Mouse (Mus musculus): ENCODE data around the gene Tmem179b.

Tmem179b gene

DNA sequence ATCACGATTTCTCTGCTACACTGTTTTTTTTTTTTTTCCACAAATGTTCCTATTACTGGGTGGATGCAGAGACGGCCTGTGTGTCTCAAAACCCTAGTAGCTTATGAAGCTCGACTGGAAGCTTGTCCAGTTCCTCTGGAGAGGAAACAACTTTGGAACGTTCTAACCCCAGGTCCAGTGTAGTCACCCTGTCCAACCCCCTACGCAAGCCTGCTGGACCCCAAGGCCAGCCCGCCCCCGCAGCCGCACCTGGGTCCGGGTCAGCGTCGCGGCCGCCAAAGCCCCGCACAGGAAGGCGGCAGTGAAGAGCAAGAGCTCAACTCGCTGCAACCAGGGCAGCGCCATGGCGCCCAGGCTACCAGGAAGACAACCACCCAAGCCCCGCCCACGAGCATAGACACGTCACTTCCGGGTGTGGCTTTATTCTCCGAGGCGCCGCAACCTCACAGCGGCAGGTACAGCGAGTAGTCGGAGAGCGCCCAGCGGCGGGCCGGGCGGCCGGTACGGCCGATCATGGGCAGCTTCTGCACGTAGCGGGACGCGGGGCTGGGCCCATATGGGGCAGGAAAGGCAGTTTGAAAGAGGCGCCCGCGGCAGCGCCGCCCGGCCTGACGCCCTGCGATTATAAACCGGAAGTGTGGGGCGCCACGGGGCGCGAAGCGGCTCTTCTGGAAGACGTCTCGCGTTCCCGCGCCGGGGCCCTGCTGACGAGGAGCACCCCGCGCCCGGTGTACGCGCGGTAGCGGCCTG, at the start of gene Tmem179b:
Gene Tmem179b, minus strand, starts transcription at position 382 of the 750 bp plus-strand sequence.
- in situ Hi-C loops (cut with MboI; ENCODE audit: low pct_unique_long_range_greater_than_20kb in 1 of 2, low sequenced_read_pairs in 2 of 2, unreplicated experiment in 1 of 2): no loop called here

DNA sequence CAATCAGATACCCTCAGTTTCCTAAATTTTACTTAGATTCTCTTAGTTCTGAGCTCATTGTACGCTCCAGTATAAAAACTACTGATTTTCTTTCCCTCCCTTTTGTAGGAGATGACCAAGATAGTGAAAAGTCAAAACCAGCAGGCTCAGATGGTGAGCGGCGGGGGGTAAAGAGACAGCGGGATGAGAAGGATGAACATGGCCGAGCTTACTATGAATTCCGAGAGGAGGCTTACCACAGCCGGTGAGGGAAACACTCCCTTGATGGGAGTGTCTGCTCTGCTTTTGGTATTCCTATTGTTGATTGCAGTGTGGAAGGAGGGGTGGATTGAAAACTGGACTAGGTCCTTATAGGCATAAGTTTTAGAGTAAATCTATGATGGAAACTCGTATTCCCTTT, 48.4 kb upstream of the Tmem179b start:
- in situ Hi-C loops (cut with MboI; ENCODE audit: low pct_unique_long_range_greater_than_20kb in 1 of 2, low sequenced_read_pairs in 2 of 2, unreplicated experiment in 1 of 2): no loop called here

DNA sequence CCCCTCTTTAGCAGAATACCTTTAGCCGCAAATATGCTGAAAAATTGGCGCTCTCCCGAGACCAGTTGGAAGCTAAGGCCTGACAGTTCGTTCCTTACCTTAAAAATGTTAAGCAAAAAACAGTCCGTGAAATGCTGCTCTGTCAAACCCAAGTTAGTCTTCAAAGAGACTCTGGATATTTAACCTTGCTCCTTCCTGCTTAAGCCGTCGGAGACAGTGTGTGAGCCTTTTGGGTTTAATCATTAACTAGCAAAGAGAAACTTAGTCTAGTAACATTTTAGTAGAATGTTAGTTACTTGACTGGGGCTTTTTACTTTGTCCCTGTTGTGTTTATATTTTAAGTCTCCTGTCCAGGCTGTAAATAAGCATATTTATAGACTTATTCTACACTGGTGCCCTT, 46.9 kb upstream of the Tmem179b start:
- in situ Hi-C loops (cut with MboI; ENCODE audit: low pct_unique_long_range_greater_than_20kb in 1 of 2, low sequenced_read_pairs in 2 of 2, unreplicated experiment in 1 of 2): no loop called here

DNA sequence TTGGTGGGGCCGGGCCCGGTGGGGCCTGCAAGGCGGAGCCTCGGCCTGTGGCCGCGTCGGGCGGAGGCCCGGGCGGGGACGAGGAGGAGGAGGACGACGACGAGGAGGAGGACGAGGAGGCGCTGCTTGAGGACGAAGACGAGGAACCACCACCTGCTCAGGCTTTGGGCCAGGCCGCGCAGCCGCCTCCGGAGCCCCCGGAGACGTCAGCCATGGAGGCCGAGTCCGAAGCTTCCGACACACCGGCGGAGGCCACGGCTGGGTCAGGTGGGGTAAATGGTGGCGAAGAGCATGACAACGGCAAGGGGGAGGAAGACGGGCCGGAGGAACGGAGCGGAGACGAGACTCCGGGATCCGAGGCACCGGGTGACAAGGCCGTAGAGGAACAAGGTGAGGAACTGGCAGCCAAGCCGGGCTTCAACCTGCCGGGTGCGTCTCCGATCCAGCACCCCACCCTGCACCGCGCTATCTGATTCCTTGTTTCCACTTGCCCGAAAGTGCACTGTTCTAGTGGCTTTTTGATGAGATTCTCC, 46.2 kb upstream of the Tmem179b start:
- in situ Hi-C loops (cut with MboI; ENCODE audit: low pct_unique_long_range_greater_than_20kb in 1 of 2, low sequenced_read_pairs in 2 of 2, unreplicated experiment in 1 of 2): no loop called here

DNA sequence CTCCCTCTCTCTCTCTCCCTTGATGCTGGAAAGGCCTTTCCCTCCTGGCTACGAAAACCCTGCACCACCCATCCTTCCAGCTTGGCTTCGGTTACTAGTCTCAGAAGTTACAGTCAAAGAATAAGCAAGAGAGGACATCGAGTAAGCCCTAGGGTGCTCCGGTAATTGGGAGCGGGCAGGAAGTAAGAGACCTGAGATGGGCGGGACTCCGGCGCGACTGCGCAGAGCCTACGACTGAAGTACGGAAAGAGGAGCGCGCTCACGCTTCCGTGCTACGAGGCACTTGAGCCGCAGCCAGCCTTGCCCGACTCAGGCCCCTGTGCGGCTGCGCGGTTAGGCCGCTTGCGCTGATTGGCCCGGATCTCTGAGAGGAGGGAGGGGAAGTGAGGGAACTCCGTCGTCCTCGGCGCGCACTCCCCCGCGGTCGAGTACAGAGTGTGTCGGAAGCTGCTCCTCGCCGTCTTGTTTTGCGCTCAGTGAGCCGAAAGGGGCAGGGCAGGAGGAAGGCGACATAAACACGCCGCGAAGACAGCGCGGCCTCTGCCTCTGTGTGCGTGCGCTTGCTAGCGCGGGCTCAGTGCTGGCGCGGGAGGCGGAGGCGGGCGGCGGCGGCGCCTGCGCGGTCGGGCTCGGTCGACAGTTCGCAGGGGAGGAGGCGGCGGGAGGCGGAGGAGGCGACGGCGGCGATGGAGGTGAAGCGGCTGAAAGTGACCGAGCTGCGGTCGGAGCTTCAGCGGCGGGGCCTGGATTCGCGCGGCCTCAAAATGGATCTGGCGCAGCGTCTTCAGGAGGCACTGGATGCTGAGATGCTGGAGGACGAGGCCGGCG, 45.5 kb upstream of the Tmem179b start, which contains the start of gene Hnrnpul2:
Gene Hnrnpul2, plus strand, starts transcription at position 415 of the 828 bp plus-strand sequence.
- in situ Hi-C loops (cut with MboI; ENCODE audit: low pct_unique_long_range_greater_than_20kb in 1 of 2, low sequenced_read_pairs in 2 of 2, unreplicated experiment in 1 of 2): no loop called here

DNA sequence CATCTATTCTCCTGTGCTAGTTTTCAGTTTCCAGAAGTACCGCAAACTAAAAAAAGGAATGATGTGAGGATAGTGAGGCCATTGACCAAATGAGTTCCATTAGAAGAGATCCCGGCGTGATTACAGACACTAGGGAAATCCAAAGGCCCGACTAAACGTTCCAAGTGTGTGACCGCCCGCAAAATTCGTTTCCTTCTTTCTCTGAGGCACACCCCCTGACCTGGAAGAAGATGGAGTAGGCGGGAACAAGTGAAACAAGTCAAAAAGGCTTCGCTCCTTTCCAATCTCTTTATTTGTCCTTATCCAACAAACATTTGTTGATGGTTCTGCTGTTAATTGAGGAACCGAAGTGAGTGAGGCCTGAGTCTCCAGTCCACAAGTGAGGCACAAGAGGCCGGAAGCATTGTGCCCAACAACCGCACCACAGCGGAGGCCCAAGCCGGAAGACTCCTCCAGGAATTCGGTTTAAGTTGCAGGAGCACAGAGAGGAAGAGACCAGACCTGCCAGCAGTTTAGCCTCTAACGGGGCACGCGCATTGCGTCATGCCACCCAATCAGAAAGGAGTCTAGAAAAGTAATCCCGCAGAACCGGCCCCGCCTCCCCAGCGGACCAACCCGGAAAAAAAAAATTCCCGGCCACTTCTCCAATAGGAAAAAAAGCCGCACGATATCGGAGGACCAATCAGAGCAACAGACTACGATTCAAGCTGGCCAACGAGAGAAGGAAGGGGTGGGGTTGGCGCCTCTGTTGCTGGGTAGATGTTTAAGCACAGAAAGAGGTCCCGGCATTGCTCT, 44.7 kb upstream of the Tmem179b start, which contains the start of gene Ttc9c:
Gene Ttc9c, minus strand, starts transcription at position 533 of the 795 bp plus-strand sequence.
- in situ Hi-C loops (cut with MboI; ENCODE audit: low pct_unique_long_range_greater_than_20kb in 1 of 2, low sequenced_read_pairs in 2 of 2, unreplicated experiment in 1 of 2): no loop called here

- in situ Hi-C loops (cut with MboI; ENCODE audit: low pct_unique_long_range_greater_than_20kb in 1 of 2, low sequenced_read_pairs in 2 of 2, unreplicated experiment in 1 of 2): no loop called here
Measured at GRCm38 (mm10) chr19:8818301-8818798, 44.1 kb upstream of the Tmem179b start.

- in situ Hi-C loops (cut with MboI; ENCODE audit: low pct_unique_long_range_greater_than_20kb in 1 of 2, low sequenced_read_pairs in 2 of 2, unreplicated experiment in 1 of 2): no loop called here
Measured at GRCm38 (mm10) chr19:8817001-8817400, 42.7 kb upstream of the Tmem179b start.

- in situ Hi-C loops (cut with MboI; ENCODE audit: low pct_unique_long_range_greater_than_20kb in 1 of 2, low sequenced_read_pairs in 2 of 2, unreplicated experiment in 1 of 2): no loop called here
Measured at GRCm38 (mm10) chr19:8815812-8816211, 41.5 kb upstream of the Tmem179b start.

DNA sequence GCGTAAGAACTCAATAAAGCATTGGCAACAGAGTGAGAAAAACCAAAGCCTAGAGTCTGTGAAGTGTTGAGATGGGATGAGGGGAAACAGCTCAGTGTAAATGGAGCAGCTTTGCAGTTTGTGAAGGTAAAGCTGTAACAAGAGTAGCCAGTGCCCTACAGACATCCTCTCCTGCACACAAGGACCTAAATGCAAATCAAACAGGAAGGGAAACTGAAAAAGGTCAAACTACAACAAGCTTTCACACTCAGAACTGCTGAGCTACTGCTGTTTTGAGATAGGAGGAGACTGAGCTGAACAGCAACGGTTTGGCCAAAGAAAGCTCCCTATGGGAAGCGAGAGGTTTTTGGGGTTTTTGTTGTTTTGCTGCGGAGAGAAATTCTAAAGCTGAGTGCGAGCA, 32.5 kb upstream of the Tmem179b start:
- in situ Hi-C loops (cut with MboI; ENCODE audit: low pct_unique_long_range_greater_than_20kb in 1 of 2, low sequenced_read_pairs in 2 of 2, unreplicated experiment in 1 of 2): no loop called here

DNA sequence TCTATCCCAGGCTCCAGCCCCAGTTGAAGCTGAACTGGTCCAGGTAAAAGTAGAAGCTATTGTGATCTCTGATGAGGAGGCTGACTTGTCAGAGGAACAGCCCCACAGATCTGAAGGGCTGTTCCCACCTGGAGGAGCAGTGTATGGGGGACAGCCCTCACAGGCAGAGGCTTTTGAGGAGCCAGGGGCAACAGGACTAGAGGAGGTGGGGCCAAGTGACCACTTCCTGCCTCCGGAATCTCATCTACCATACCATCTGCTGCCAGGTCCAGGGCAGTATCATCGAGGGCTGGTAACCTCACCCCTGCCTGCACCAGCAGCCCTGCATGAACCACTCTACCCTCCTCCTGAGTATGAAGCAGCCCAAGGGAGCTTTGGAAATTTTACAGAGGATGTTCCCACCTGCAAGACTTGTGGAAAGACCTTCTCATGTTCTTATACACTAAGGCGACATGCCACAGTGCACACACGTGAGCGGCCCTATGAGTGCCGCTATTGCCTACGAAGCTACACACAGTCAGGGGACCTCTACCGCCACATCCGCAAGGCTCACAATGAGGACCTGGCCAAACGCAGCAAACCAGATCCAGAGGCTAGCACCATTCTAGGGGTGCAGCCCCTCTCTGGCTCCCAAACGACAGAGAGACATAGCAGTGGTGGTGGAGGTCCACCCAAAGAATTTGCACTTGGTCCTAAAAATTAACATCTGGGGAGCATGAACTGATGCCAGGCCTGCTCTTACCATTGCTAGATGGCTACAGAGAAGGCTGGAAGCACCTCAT, 29.8 kb upstream of the Tmem179b start:
- in situ Hi-C loops (cut with MboI; ENCODE audit: low pct_unique_long_range_greater_than_20kb in 1 of 2, low sequenced_read_pairs in 2 of 2, unreplicated experiment in 1 of 2): no loop called here

DNA sequence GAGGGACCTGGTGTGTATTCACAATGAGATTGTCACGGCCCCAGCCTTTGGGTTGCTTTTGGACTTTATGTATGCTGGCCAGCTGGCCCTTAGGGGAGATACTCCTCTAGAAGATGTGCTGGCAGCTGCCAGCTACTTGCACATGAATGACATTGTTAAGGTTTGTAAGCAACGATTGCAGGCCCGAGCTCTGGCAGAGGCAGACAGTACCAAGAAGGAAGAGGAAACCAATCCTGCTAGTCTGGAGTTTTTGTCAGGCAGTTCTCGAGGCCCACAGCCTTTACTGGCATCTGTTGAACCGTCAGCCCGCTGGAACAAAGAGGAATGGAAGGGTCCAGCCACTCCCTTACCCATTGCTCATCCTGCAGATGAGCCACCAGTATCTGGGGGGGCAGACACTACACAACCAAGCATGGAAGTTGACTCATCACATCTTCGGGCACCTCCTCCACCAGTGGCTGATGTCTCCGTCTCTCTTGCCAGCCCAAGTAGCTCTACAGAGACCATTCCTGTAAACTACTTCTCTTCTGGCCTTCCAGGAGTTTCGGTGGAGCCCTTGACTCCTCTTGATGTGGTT, 29.0 kb upstream of the Tmem179b start:
- in situ Hi-C loops (cut with MboI; ENCODE audit: low pct_unique_long_range_greater_than_20kb in 1 of 2, low sequenced_read_pairs in 2 of 2, unreplicated experiment in 1 of 2): no loop called here

DNA sequence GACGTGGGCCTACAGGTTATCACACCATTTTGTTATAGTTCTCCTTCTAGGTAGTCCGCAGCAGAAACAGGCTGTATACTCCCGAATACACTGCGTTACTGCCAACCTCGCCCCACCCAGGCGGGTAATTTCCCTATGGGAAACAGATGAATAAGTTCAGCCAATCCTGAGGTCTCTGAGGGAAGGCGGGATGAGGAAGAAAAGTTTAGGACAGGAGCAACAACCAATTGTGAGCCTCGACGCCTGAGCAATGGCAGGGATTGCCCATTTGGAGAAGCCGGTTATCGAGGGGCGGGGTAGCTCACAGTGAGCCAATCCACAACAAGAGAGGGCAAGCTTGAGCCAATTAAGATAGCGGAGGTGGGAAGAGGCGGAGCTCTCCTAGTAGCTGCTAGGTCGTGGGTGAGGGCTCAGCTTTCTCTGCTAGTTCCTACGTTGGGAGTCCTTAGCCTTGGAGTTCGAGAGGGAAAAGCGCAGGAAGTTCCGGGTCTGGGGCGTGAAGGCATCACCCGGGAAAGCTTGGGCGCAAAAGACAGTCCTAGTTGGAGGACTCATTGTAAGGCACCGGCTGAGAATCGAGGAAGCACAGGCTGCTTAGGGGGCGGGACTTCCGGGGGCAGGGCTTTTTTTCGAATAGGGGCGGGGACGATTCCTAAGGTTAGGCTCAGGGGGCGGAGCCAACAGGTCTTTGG, 28.0 kb upstream of the Tmem179b start, which contains the start of gene Zbtb3:
Gene Zbtb3, plus strand, starts transcription at position 426 of the 692 bp plus-strand sequence.
- in situ Hi-C loops (cut with MboI; ENCODE audit: low pct_unique_long_range_greater_than_20kb in 1 of 2, low sequenced_read_pairs in 2 of 2, unreplicated experiment in 1 of 2): no loop called here

DNA sequence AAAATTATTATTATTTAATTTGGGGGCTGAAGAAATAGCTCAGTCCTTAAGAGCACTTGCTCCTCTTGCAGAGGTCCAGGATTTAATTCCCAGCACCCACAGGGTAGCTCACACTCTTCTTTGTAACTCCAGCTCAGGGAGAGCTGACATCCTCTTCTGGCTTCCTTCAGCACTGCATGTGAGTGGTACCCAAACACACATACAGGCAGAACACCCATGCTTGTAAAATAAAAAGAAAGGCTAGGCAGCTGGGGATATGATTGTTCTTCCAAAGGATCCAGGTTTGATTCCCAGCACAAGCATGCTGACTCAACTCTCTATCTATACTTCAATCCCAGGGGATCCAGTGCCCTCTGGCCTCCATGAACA, 24.7 kb upstream of the Tmem179b start:
- in situ Hi-C loops (cut with MboI; ENCODE audit: low pct_unique_long_range_greater_than_20kb in 1 of 2, low sequenced_read_pairs in 2 of 2, unreplicated experiment in 1 of 2): no loop called here

DNA sequence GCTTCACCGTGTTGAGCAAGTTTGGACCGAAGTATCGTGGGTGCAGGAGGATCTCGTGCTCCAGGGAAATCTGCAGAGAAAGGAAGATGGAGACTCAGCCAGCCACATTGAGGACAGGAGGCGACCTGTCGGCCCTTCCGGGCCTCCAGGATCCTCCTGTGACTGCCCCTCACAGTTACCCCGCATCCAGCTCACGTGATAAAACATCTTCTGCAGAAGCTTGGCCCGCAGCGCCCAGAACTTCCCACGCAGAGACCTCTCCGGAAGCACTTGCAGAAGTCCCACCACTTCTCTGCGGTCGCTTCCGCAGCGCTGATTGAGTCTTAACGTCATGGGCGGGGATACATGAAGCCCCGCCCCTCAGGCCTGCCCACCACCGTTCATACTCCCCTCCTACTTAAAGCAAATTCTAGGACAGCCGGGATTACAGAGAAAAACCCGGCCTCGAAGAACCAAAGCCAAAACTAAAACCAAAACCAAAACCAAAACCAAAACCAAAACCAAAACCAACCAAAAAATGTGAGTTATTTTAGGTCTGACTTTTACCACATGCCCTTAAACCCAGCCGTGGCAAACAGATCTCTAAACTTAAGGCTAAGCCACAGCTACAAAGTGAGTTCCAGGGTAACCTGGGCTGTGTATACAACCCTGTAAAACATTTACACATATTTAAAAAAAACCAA, 24.1 kb upstream of the Tmem179b start, which contains the start of gene Polr2g:
Gene Polr2g, minus strand, starts transcription at position 314 of the 683 bp plus-strand sequence.
- in situ Hi-C loops (cut with MboI; ENCODE audit: low pct_unique_long_range_greater_than_20kb in 1 of 2, low sequenced_read_pairs in 2 of 2, unreplicated experiment in 1 of 2): no loop called here

DNA sequence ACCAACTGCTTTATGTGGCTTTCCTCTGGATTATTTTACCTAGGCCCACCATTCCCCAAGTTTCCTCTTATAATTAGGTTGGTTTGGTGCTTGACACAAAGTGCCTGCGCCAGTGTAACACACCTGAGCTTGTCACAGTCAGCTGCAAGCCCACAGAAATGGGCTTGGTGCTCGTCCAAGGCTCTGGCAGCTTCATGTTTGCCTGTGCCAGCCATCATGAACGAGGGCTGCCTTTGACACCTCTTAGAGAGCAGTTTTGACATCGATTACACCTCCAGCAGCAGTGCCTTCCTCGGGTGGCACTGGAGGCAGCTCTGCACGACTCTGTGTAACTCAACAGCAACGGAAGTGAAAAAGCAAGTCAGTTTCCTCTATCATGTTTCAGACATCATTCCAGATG, 15.9 kb upstream of the Tmem179b start:
- in situ Hi-C loops (cut with MboI; ENCODE audit: low pct_unique_long_range_greater_than_20kb in 1 of 2, low sequenced_read_pairs in 2 of 2, unreplicated experiment in 1 of 2): no loop called here

Data from mouse embryonic stem cell (cell line).